Mouse (Mus musculus) G1E (cell line): Measurements from ENCODE around the gene Slc8a2. TPM values are rescaled to one million over a fixed set of nuclear protein-coding genes. Genes with fewer than 3 reads are reported as not detected.

Source experiments
- ATAC-seq: 2 replicates; pipeline ENCODE4 v1.8.0; 2016; ENCODE audit warnings: mild to moderate bottlenecking; ENCODE audit not compliant: insufficient number of reproducible peaks, poor library complexity, low FRiP score, severe bottlenecking; ENCODE audit errors: extremely low read depth
- DNase-seq: peaks from one replicate; pipeline ENCODE4 v3.0.0; 2012; ENCODE audit warnings: low spot score
- H3K27me3 ChIP-seq: 2 replicates; pipeline ENCODE4 v1.6.1; 2012; ENCODE audit warnings: mild to moderate bottlenecking, low read length, inconsistent platforms; ENCODE audit not compliant: insufficient read depth
- H3K36me3 ChIP-seq: replicated peaks from 2 replicates; pipeline ENCODE3; 2012; ENCODE audit warnings: mild to moderate bottlenecking, inconsistent platforms
- H3K4me1 ChIP-seq: 2 replicates; pipeline ENCODE4 v1.6.1; 2012; ENCODE audit warnings: low read depth, low read length, inconsistent platforms, mixed read lengths; ENCODE audit not compliant: insufficient read depth
- H3K4me3 ChIP-seq: 2 replicates; pipeline ENCODE4 v1.5.1; 2012; ENCODE audit warnings: low read depth, mild to moderate bottlenecking, inconsistent platforms, low read length, moderate library complexity, mixed read lengths
- H3K9me3 ChIP-seq: replicated peaks from 2 replicates; pipeline ENCODE4 v1.6.1; 2012; ENCODE audit warnings: inconsistent platforms
- CTCF ChIP-seq: IDR thresholded peaks from 2 replicates; pipeline ENCODE4 v1.5.1; 2012; ENCODE audit warnings: low read depth, low read length, inconsistent platforms, mixed read lengths
- GATA1 ChIP-seq: IDR thresholded peaks from 2 replicates; pipeline ENCODE4 v1.6.1; 2012; ENCODE audit warnings: borderline replicate concordance, low read length, inconsistent platforms, mixed read lengths
- GATA2 ChIP-seq: IDR thresholded peaks from 2 replicates; pipeline ENCODE4 v1.6.1; 2012; ENCODE audit warnings: low read depth, low read length, inconsistent platforms, borderline replicate concordance
- POLR2AphosphoS5 ChIP-seq: IDR thresholded peaks from 2 replicates; pipeline ENCODE4 v1.6.1; 2012; ENCODE audit warnings: low read depth, low read length, inconsistent platforms; ENCODE audit not compliant: insufficient replicate concordance
- TAL1 ChIP-seq: conservative IDR thresholded peaks from 2 replicates; pipeline ENCODE4 v1.6.1; 2012; ENCODE audit warnings: low read depth, low read length, inconsistent platforms, mixed read lengths
- polyA plus RNA-seq: library from polyadenylated mRNA; stranded (reverse); fragments of >175 nt; gene quantifications from 2 replicates; pipeline ENCODE4 v1.2.3, GENCODE M21; 2012
- total RNA-seq, 2 experiments: library from RNA; stranded (forward) in 1 of 2; stranded (reverse) in 1 of 2; fragments of 200-1000 nt in 1 of 2; fragments of >200 nt in 1 of 2; fragmentation: Nextera tagmentation in 1 of 2; gene quantifications; 2 replicates each; pipeline ENCODE4 v1.2.3; 2014 to 2017

Slc8a2 gene
- total and polyA plus RNA-seq, 3 experiments = 0.03 to 0.23 (median 0.05) TPM

DNA sequence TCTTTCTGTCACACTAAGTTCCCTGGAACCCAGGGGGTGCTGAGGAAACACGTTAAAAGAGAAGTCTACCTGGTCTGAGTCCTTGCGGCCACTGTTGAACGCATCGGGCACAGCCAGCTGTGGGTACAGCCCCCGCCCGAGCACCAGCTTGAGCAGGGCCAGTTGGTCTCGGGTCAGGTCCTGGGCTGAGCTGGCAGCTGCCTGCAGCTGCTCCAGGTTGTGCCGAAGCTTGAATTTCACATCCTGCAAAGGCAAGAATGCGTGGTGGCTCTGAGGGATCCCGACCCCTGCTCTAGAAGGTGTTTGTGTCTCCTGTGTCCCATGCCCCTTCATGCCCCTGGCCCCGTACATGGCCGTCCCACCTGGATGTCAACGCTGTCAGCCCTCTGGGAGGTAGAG is 73.9 kb downstream of the Slc8a2 start:
- TF ChIP-seq TAL1 (no peak), POLR2AphosphoS5 (no peak), GATA1 (no peak), GATA2 (no peak), CTCF (no peak)
- H3K36me3 ChIP-seq = peaks cover 90% of the 10 kb centered on the region
- H3K4me3 ChIP-seq = no peak overlapping the region
- no peak for DNase-seq
- no peak for ATAC-seq
- no peaks in the 10 kb centered on the region for H3K9me3 ChIP-seq
- H3K27me3 ChIP-seq = no peaks in the 10 kb centered on the region
- H3K4me1 ChIP-seq = peaks cover 16% of the 10 kb centered on the region

DNA sequence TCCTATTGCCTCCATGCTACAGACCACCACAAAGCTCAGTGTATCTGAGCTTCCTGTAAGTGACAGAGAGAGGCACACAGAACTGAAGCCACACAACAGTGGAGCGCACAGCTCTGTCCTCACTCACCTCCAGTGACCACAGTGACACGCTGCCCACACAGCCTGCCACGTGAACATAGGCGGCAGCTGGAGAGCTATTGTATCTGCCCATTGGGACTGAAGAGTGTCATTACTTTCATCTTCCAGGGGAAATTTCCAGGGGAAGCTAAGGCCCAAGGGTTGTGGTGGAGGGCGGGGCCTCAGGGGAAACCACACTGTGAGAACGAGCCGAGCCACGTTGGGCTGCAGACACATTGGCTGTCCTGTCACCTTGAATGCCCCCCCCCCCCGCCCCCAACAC is 75.2 kb downstream of the Slc8a2 start:
- Histone ChIP-seq H3K36me3 (peaks cover 90% of the 10 kb centered on the region), H3K4me1 (peaks cover 14% of the 10 kb centered on the region), H3K9me3 (no peaks in the 10 kb centered on the region), H3K27me3 (no peaks in the 10 kb centered on the region), H3K4me3 (no peak overlapping the region)
- TF ChIP-seq POLR2AphosphoS5 (no peak), GATA2 (no peak), TAL1 (no peak), CTCF (no peak), GATA1 (no peak)
- no peak for DNase-seq
- no peak for ATAC-seq

DNA sequence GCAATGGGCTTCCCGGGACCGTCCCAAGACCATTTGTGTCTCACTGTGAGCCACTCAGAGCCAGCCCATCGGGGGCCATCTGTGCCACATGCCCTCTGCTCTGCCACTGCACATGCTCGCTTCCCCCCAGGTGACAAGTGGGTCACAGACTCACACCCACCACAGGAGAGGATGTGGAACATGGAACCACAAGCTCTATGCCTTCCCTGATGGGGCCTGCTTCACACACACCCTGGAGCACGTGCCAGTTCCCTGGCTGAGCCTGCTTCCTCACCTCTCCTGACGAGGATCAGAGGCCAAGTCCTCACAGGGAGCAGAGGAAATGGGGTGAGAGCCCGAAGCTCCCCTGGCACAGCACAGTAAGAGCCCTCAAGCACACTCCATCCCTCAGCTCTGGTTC is 77.5 kb downstream of the Slc8a2 start:
- no peak for ATAC-seq
- peaks cover 93% of the 10 kb centered on the region for H3K36me3 ChIP-seq
- DNase-seq = no peak
- no peaks in the 10 kb centered on the region for H3K27me3 ChIP-seq
- no peak overlapping the region for H3K4me3 ChIP-seq
- H3K9me3 ChIP-seq = no peaks in the 10 kb centered on the region
- TF ChIP-seq TAL1 = no peak
- H3K4me1 ChIP-seq = peaks cover 14% of the 10 kb centered on the region

DNA sequence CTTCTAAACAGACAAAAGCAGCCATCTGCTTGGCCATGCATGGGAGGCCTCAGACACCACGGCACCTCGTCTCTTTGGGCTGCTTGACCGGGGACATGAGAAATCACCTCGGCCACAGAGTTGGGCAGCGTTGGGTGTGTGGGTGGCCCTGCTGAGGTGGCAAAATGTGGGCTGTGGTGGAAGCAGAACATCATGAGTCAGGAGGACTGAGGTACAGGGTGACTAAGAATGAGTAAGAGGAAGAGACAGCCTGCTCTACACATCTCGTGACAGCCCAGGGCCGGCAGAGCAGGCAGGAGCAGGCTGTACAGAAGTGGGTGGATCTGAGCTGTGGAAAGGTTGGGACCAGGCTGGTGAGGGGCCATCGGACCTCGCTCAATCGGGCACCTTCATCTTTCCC is 77.9 kb downstream of the Slc8a2 start:
- no peaks in the 10 kb centered on the region for H3K27me3 ChIP-seq
- TF ChIP-seq TAL1 = no peak
- no peak for TF ChIP-seq POLR2AphosphoS5
- no peak for TF ChIP-seq GATA1
- no peak for TF ChIP-seq GATA2
- no peak for TF ChIP-seq CTCF
- no peaks in the 10 kb centered on the region for H3K9me3 ChIP-seq
- no peak overlapping the region for H3K4me3 ChIP-seq
- H3K36me3 ChIP-seq = peaks cover 89% of the 10 kb centered on the region
- ATAC-seq = no peak
- no peak for DNase-seq
- H3K4me1 ChIP-seq = peaks cover 14% of the 10 kb centered on the region

DNA sequence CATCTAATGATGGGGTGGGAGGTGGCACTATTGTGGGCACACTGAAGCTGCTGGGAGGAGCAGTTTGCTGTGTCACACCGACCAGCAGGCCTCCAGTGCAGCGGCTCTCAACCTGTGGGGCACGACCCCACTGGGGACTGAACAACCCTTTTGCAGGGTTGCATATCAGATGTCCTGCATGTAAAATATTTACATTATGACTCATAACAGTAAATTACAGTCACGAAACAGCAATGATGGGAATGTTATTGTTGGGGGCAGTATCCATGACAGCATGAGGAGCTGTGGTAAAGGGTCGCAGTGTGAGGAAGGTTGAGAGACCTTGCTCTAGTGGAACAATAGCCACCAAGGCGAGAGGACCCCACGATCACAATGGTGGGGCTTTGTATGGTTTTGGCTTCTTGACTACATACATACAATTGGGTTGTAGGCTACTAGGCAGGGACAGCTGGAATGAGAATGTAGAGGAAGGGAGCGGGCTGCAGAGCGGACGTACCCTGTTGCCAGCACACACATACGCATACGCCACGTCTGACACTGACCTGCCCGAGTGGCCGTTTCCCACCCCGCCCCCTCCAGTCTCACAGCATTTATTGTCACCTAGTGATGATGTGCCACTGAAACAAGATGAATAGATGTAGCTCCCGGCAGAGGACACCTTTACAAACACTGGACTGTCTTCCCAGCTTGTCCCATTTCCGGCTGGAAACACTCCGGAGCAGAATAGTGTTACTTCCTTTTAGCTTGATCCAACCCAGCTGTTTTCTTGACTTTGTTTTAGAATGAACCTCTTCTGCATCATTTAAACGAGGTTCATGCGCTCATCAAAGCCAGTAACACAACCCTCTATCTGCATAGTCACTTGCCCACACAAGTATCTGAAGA is 79.4 kb downstream of the Slc8a2 start:
- Histone ChIP-seq H3K27me3 (no peaks in the 10 kb centered on the region), H3K4me3 (no peak overlapping the region), H3K36me3 (peaks cover 89% of the 10 kb centered on the region), H3K4me1 (peaks cover 14% of the 10 kb centered on the region), H3K9me3 (no peaks in the 10 kb centered on the region)
- TF ChIP-seq GATA2 (no peak), GATA1 (no peak), TAL1 (no peak), POLR2AphosphoS5 (no peak), CTCF (no peak)
- DNase-seq = no peak
- no peak for ATAC-seq

Other genes starting within 250 kb of the Slc8a2 start
- gene Crx, start 249.9 kb upstream of the Slc8a2 start, total RNA-seq (2014; fragmentation: Nextera tagmentation) = not detected in 2 replicates
- gene Crx, start 249.9 kb upstream of the Slc8a2 start, total RNA-seq (2017) = 0.05 and 0.06 TPM in 2 replicates
- gene Crx, start 249.9 kb upstream of the Slc8a2 start, polyA plus RNA-seq = not detected in 2 replicates
- not detected in 2 replicates for gene Crxos, start 247.2 kb upstream of the Slc8a2 start, total RNA-seq (2014; fragmentation: Nextera tagmentation)
- 0.38 TPM in 1 of 2 replicates, not detected in the other for gene Crxos, start 247.2 kb upstream of the Slc8a2 start, total RNA-seq (2017)
- not detected in 2 replicates for gene Crxos, start 247.2 kb upstream of the Slc8a2 start, polyA plus RNA-seq
- gene Selenow, start 207.4 kb upstream of the Slc8a2 start, total RNA-seq (2014; fragmentation: Nextera tagmentation) = 559 and 654 TPM in 2 replicates
- gene Selenow, start 207.4 kb upstream of the Slc8a2 start, total RNA-seq (2017) = 144 and 152 TPM in 2 replicates
- 761 and 867 TPM in 2 replicates for gene Selenow, start 207.4 kb upstream of the Slc8a2 start, polyA plus RNA-seq
- gene Nop53, start 183.8 kb upstream of the Slc8a2 start, total RNA-seq (2014; fragmentation: Nextera tagmentation) = 95.0 and 118 TPM in 2 replicates
- gene Nop53, start 183.8 kb upstream of the Slc8a2 start, total RNA-seq (2017) = 288 and 328 TPM in 2 replicates
- gene Nop53, start 183.8 kb upstream of the Slc8a2 start, polyA plus RNA-seq = 630 and 764 TPM in 2 replicates
- 0.38 and 0.44 TPM in 2 replicates for gene Ehd2, start 162.3 kb upstream of the Slc8a2 start, total RNA-seq (2014; fragmentation: Nextera tagmentation)
- gene Ehd2, start 162.3 kb upstream of the Slc8a2 start, total RNA-seq (2017) = 0.33 and 0.35 TPM in 2 replicates
- gene Ehd2, start 162.3 kb upstream of the Slc8a2 start, polyA plus RNA-seq = 0.11 and 0.15 TPM in 2 replicates
- gene Bicra, start 81.9 kb upstream of the Slc8a2 start, total RNA-seq (2014; fragmentation: Nextera tagmentation) = 52.1 and 57.0 TPM in 2 replicates
- 1.0 and 1.1 TPM in 2 replicates for gene Bicra, start 81.9 kb upstream of the Slc8a2 start, total RNA-seq (2017)
- 52.1 and 58.9 TPM in 2 replicates for gene Bicra, start 81.9 kb upstream of the Slc8a2 start, polyA plus RNA-seq
- not detected in 2 replicates for gene Zfp541, start 68.0 kb upstream of the Slc8a2 start, total RNA-seq (2014; fragmentation: Nextera tagmentation)
- gene Zfp541, start 68.0 kb upstream of the Slc8a2 start, total RNA-seq (2017) = under 0.01 TPM in 1 of 2 replicates, not detected in the other
- gene Zfp541, start 68.0 kb upstream of the Slc8a2 start, polyA plus RNA-seq = not detected in 2 replicates
- gene Napa, start 31.4 kb upstream of the Slc8a2 start, total RNA-seq (2014; fragmentation: Nextera tagmentation) = 116 and 156 TPM in 2 replicates
- 73.6 and 86.9 TPM in 2 replicates for gene Napa, start 31.4 kb upstream of the Slc8a2 start, total RNA-seq (2017)
- 137 and 159 TPM in 2 replicates for gene Napa, start 31.4 kb upstream of the Slc8a2 start, polyA plus RNA-seq
- gene Kptn, start 9.9 kb upstream of the Slc8a2 start, total RNA-seq (2014; fragmentation: Nextera tagmentation) = 8.8 and 12.6 TPM in 2 replicates
- 15.0 and 18.7 TPM in 2 replicates for gene Kptn, start 9.9 kb upstream of the Slc8a2 start, total RNA-seq (2017)
- gene Kptn, start 9.9 kb upstream of the Slc8a2 start, polyA plus RNA-seq = 24.5 and 29.4 TPM in 2 replicates
- 0.60 and 3.6 TPM in 2 replicates for gene Meis3, start 45.3 kb downstream of the Slc8a2 start, total RNA-seq (2014; fragmentation: Nextera tagmentation)
- 1.9 and 2.2 TPM in 2 replicates for gene Meis3, start 45.3 kb downstream of the Slc8a2 start, total RNA-seq (2017)
- 1.8 and 2.6 TPM in 2 replicates for gene Meis3, start 45.3 kb downstream of the Slc8a2 start, polyA plus RNA-seq
- gene Dhx34, start 92.2 kb downstream of the Slc8a2 start, total RNA-seq (2014; fragmentation: Nextera tagmentation) = 9.6 and 10.7 TPM in 2 replicates
- 6.9 and 8.8 TPM in 2 replicates for gene Dhx34, start 92.2 kb downstream of the Slc8a2 start, total RNA-seq (2017)
- gene Dhx34, start 92.2 kb downstream of the Slc8a2 start, polyA plus RNA-seq = 25.1 and 26.6 TPM in 2 replicates
- gene C5ar2, start 114.3 kb downstream of the Slc8a2 start, total RNA-seq (2014; fragmentation: Nextera tagmentation) = 0.23 and 0.63 TPM in 2 replicates
- gene C5ar2, start 114.3 kb downstream of the Slc8a2 start, total RNA-seq (2017) = 0.12 and 0.27 TPM in 2 replicates
- gene C5ar2, start 114.3 kb downstream of the Slc8a2 start, polyA plus RNA-seq = 0.02 TPM in 2 replicates
- gene C5ar1, start 129.7 kb downstream of the Slc8a2 start, total RNA-seq (2014; fragmentation: Nextera tagmentation) = not detected in 2 replicates
- 0.16 and 0.64 TPM in 2 replicates for gene C5ar1, start 129.7 kb downstream of the Slc8a2 start, total RNA-seq (2017)
- gene C5ar1, start 129.7 kb downstream of the Slc8a2 start, polyA plus RNA-seq = not detected in 2 replicates
- 3.5 and 4.1 TPM in 2 replicates for gene Inafm1, start 143.8 kb downstream of the Slc8a2 start, total RNA-seq (2014; fragmentation: Nextera tagmentation)
- gene Inafm1, start 143.8 kb downstream of the Slc8a2 start, total RNA-seq (2017) = 18.8 and 23.1 TPM in 2 replicates
- gene Inafm1, start 143.8 kb downstream of the Slc8a2 start, polyA plus RNA-seq = 92.0 and 140 TPM in 2 replicates
- 8.1 and 16.6 TPM in 2 replicates for gene Ccdc9, start 157.0 kb downstream of the Slc8a2 start, total RNA-seq (2014; fragmentation: Nextera tagmentation)
- gene Ccdc9, start 157.0 kb downstream of the Slc8a2 start, total RNA-seq (2017) = 58.0 and 66.0 TPM in 2 replicates
- gene Ccdc9, start 157.0 kb downstream of the Slc8a2 start, polyA plus RNA-seq = 133 and 136 TPM in 2 replicates
- 10.2 and 15.8 TPM in 2 replicates for gene Bbc3, start 178.6 kb downstream of the Slc8a2 start, total RNA-seq (2014; fragmentation: Nextera tagmentation)
- 9.0 and 16.3 TPM in 2 replicates for gene Bbc3, start 178.6 kb downstream of the Slc8a2 start, total RNA-seq (2017)
- 209 and 355 TPM in 2 replicates for gene Bbc3, start 178.6 kb downstream of the Slc8a2 start, polyA plus RNA-seq